Mouse (Mus musculus): ENCODE results near the gene Dnajc14. TPM values are rescaled to one million over a fixed set of nuclear protein-coding genes. Genes with fewer than 3 reads are reported as not detected.

Gene Dnajc14
- polyA plus RNA-seq (2015; fragmentation: Illumina TruSeq; extraction: RNeasy Lipid Tissue Mini Kit (QIAGEN cat#74804); ENCODE audit: low read depth, low replicate concordance), result 51.2 TPM

GRCm38 (mm10) chr10:128803771-128804270 lies at the start of gene Dnajc14:
Gene Dnajc14, plus strand, starts transcription at chr10:128804062.

DNA sequence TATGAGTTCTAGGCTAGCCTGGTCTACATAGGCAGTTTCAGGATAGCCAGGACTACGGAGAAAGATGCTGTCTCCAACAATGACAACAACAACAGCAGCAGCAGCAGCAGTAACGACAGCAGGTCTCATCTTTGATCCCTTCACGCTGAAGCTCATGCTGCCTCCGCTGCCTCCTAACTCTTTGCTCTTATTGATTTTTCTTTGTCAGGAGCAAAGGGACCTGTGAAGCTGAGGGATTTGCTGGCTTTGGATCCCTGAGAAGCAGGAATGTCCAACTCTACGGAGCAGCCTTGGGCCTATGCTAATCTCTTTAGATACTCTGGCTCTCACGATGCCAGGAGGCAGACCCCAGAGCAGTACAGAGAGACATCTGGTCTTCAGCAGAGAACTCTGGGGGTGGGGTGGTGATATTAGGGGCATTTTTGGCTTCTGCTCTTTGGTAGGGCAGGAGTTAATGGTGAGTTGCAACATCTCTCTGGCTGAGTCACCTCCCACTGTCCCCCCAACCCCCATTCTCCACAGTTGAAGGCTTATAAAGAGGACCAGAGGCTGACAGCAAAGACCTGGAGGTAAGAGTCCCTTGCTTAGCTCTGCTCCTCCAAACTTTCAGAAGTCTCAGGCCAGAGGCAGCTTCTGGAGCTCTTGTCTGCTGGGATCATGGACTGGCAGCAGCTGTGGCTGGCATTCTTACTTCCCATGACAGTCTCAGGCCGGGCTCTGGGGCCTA lies 13.3 kb upstream of the Dnajc14 start, which contains the start of gene Mmp19:
Mmp19 (plus strand) TSS at position 513 of the 727 bp plus-strand sequence.

GRCm38 (mm10) chr10:128804271-128805091 lies 619 bp downstream of the Dnajc14 start, which contains the start of gene Tmem198b:
Gene Tmem198b, minus strand, starts transcription at chr10:128804370.

GRCm38 (mm10) chr10:128817033-128817432 lies 13.2 kb downstream of the Dnajc14 start, which contains the start of gene Sarnp:
Gene Sarnp, plus strand, starts transcription at chr10:128817333.

DNA sequence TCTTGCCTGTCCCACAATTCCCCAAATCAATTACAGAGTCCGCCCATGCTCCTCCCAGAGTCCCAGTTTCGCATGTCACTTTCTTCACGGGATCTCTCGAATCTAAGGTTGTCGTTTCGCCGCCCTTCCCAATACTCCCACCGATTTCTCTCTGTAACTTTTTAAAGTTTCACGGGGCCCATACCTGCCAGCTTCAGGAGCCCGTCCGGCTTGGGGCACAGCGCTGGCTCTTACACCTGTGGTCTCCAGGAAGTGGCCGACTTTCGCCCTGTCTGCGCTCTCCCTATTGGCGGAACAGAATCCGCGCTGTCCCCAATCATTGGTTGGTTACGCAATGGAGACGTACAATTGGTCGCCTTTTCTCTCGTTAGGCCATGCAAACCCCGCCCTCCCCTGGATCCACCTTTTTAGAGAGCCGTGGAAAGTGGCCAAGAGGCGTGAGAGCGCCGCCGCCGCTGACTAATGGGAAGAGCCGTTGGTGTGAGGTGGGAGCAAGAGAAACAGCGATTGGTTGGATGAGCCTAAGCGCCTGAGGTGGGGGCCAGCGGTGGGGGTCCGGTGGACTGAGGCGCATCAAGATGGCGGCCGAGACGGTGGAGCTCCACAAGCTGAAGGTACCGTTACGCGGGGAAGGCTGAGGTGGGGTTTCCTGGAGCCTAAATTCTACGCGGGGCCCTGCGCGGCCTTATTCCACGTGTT lies 17.6 kb downstream of the Dnajc14 start, which contains the start of gene Ormdl2:
Ormdl2 (minus strand) TSS at position 288 of the 699 bp plus-strand sequence.

Other genes with a start within 250 kb of the Dnajc14 start
- gene Pa2g4, start 238.1 kb upstream of the Dnajc14 start, polyA plus RNA-seq (2015; fragmentation: Illumina TruSeq; extraction: RNeasy Lipid Tissue Mini Kit (QIAGEN cat#74804); ENCODE audit: low read depth, low replicate concordance), result 67.6 TPM
- gene Erbb3, start 214.4 kb upstream of the Dnajc14 start, polyA plus RNA-seq (2015; fragmentation: Illumina TruSeq; extraction: RNeasy Lipid Tissue Mini Kit (QIAGEN cat#74804); ENCODE audit: low read depth, low replicate concordance), result 6.3 TPM
- gene Rps26, start 177.3 kb upstream of the Dnajc14 start, polyA plus RNA-seq (2015; fragmentation: Illumina TruSeq; extraction: RNeasy Lipid Tissue Mini Kit (QIAGEN cat#74804); ENCODE audit: low read depth, low replicate concordance), result 372 TPM
- 6.7 TPM for gene Ikzf4, start 158.1 kb upstream of the Dnajc14 start, polyA plus RNA-seq (2015; fragmentation: Illumina TruSeq; extraction: RNeasy Lipid Tissue Mini Kit (QIAGEN cat#74804); ENCODE audit: low read depth, low replicate concordance)
- 13.6 TPM for gene Suox, start 130.0 kb upstream of the Dnajc14 start, polyA plus RNA-seq (2015; fragmentation: Illumina TruSeq; extraction: RNeasy Lipid Tissue Mini Kit (QIAGEN cat#74804); ENCODE audit: low read depth, low replicate concordance)
- gene Rab5b, start 107.8 kb upstream of the Dnajc14 start, polyA plus RNA-seq (2015; fragmentation: Illumina TruSeq; extraction: RNeasy Lipid Tissue Mini Kit (QIAGEN cat#74804); ENCODE audit: low read depth, low replicate concordance), result 144 TPM
- gene Pmel, start 99.9 kb upstream of the Dnajc14 start, polyA plus RNA-seq (2015; fragmentation: Illumina TruSeq; extraction: RNeasy Lipid Tissue Mini Kit (QIAGEN cat#74804); ENCODE audit: low read depth, low replicate concordance), result 1.2 TPM
- gene Cdk2, start 99.0 kb upstream of the Dnajc14 start, polyA plus RNA-seq (2015; fragmentation: Illumina TruSeq; extraction: RNeasy Lipid Tissue Mini Kit (QIAGEN cat#74804); ENCODE audit: low read depth, low replicate concordance), result 3.0 TPM
- 7.5 TPM for gene Dgka, start 59.2 kb upstream of the Dnajc14 start, polyA plus RNA-seq (2015; fragmentation: Illumina TruSeq; extraction: RNeasy Lipid Tissue Mini Kit (QIAGEN cat#74804); ENCODE audit: low read depth, low replicate concordance)
- 35.5 TPM for gene Pym1, start 56.2 kb upstream of the Dnajc14 start, polyA plus RNA-seq (2015; fragmentation: Illumina TruSeq; extraction: RNeasy Lipid Tissue Mini Kit (QIAGEN cat#74804); ENCODE audit: low read depth, low replicate concordance)
- gene Mmp19, start 13.2 kb upstream of the Dnajc14 start, polyA plus RNA-seq (2015; fragmentation: Illumina TruSeq; extraction: RNeasy Lipid Tissue Mini Kit (QIAGEN cat#74804); ENCODE audit: low read depth, low replicate concordance), result 0.30 TPM
- 8.9 TPM for gene Tmem198b, start 308 bp downstream of the Dnajc14 start, polyA plus RNA-seq (2015; fragmentation: Illumina TruSeq; extraction: RNeasy Lipid Tissue Mini Kit (QIAGEN cat#74804); ENCODE audit: low read depth, low replicate concordance)
- gene Sarnp, start 13.3 kb downstream of the Dnajc14 start, polyA plus RNA-seq (2015; fragmentation: Illumina TruSeq; extraction: RNeasy Lipid Tissue Mini Kit (QIAGEN cat#74804); ENCODE audit: low read depth, low replicate concordance), result 99.3 TPM
- 18.1 TPM for gene Ormdl2, start 17.6 kb downstream of the Dnajc14 start, polyA plus RNA-seq (2015; fragmentation: Illumina TruSeq; extraction: RNeasy Lipid Tissue Mini Kit (QIAGEN cat#74804); ENCODE audit: low read depth, low replicate concordance)
- gene Gdf11, start 87.7 kb downstream of the Dnajc14 start, polyA plus RNA-seq (2015; fragmentation: Illumina TruSeq; extraction: RNeasy Lipid Tissue Mini Kit (QIAGEN cat#74804); ENCODE audit: low read depth, low replicate concordance), result 12.4 TPM
- gene Cd63, start 96.9 kb downstream of the Dnajc14 start, polyA plus RNA-seq (2015; fragmentation: Illumina TruSeq; extraction: RNeasy Lipid Tissue Mini Kit (QIAGEN cat#74804); ENCODE audit: low read depth, low replicate concordance), result 142 TPM
- gene Rdh5, start 118.8 kb downstream of the Dnajc14 start, polyA plus RNA-seq (2015; fragmentation: Illumina TruSeq; extraction: RNeasy Lipid Tissue Mini Kit (QIAGEN cat#74804); ENCODE audit: low read depth, low replicate concordance), result 12.8 TPM
- 236 TPM for gene Bloc1s1, start 120.0 kb downstream of the Dnajc14 start, polyA plus RNA-seq (2015; fragmentation: Illumina TruSeq; extraction: RNeasy Lipid Tissue Mini Kit (QIAGEN cat#74804); ENCODE audit: low read depth, low replicate concordance)
- gene Itga7, start 129.8 kb downstream of the Dnajc14 start, polyA plus RNA-seq (2015; fragmentation: Illumina TruSeq; extraction: RNeasy Lipid Tissue Mini Kit (QIAGEN cat#74804); ENCODE audit: low read depth, low replicate concordance), result 14.0 TPM
- gene Mettl7b, start 156.9 kb downstream of the Dnajc14 start, polyA plus RNA-seq (2015; fragmentation: Illumina TruSeq; extraction: RNeasy Lipid Tissue Mini Kit (QIAGEN cat#74804); ENCODE audit: low read depth, low replicate concordance), result not detected
- gene Olfr9, start 185.4 kb downstream of the Dnajc14 start, polyA plus RNA-seq (2015; fragmentation: Illumina TruSeq; extraction: RNeasy Lipid Tissue Mini Kit (QIAGEN cat#74804); ENCODE audit: low read depth, low replicate concordance), result not detected
- gene Olfr763, start 206.7 kb downstream of the Dnajc14 start, polyA plus RNA-seq (2015; fragmentation: Illumina TruSeq; extraction: RNeasy Lipid Tissue Mini Kit (QIAGEN cat#74804); ENCODE audit: low read depth, low replicate concordance), result not detected
- gene Olfr764-ps1, start 235.8 kb downstream of the Dnajc14 start, polyA plus RNA-seq (2015; fragmentation: Illumina TruSeq; extraction: RNeasy Lipid Tissue Mini Kit (QIAGEN cat#74804); ENCODE audit: low read depth, low replicate concordance), result not detected
- gene Olfr765, start 245.9 kb downstream of the Dnajc14 start, polyA plus RNA-seq (2015; fragmentation: Illumina TruSeq; extraction: RNeasy Lipid Tissue Mini Kit (QIAGEN cat#74804); ENCODE audit: low read depth, low replicate concordance), result not detected

All from brain, adult 10 weeks (tissue).